Mouse (Mus musculus): Measurements from ENCODE around the gene Zbtb8a. TPM values are rescaled to one million over a fixed set of nuclear protein-coding genes. Genes with fewer than 3 reads are reported as not detected.
A peak's percentile ranks its signal among the peaks of the same experiment; 100 is the strongest.

Zbtb8a gene
- polyA plus RNA-seq, 1 experiment from 2014 or later, result 9.3 TPM

- H3K4me3 ChIP-seq, result no peak overlapping the region
- no peaks in the 10 kb centered on the region for H3K4me1 ChIP-seq
- no peak overlapping the region for H3K27ac ChIP-seq
- 83% methylated on average over 15 of the region's 15 CpGs for WGBS
- peaks cover 49% of the 10 kb centered on the region for H3K36me3 ChIP-seq
- no peaks in the 10 kb centered on the region for H3K9me3 ChIP-seq
- no peaks in the 10 kb centered on the region for H3K27me3 ChIP-seq (ENCODE audit: insufficient read depth, poor library complexity, severe bottlenecking)
- DNase-seq (ENCODE audit: low spot score), result no peak
Observed at GRCm38 (mm10) chr4:129346481-129347154, 31.3 kb downstream of the Zbtb8a start.

GRCm38 (mm10) chr4:129342705-129343104 lies 35.2 kb downstream of the Zbtb8a start:
- Histone ChIP-seq H3K4me3 (no peak overlapping the region), H3K4me1 (peaks cover 1% of the 10 kb centered on the region; the same call in 1 of the 2 replicates), H3K27ac (no peak overlapping the region), H3K36me3 (peaks cover 50% of the 10 kb centered on the region), H3K9me3 (no peaks in the 10 kb centered on the region), H3K27me3 (ENCODE audit: insufficient read depth, poor library complexity, severe bottlenecking) (no peaks in the 10 kb centered on the region)
- WGBS, result 85% methylated on average over 2 of the region's 2 CpGs
- no peak for DNase-seq (ENCODE audit: low spot score)

GRCm38 (mm10) chr4:129341888-129342287 lies 36.0 kb downstream of the Zbtb8a start:
- peaks cover 5% of the 10 kb centered on the region; the same call in 1 of the 2 replicates for H3K4me1 ChIP-seq
- no peak for DNase-seq (ENCODE audit: low spot score)
- no peaks in the 10 kb centered on the region for H3K9me3 ChIP-seq
- no peak overlapping the region for H3K27ac ChIP-seq
- H3K36me3 ChIP-seq, result peaks cover 46% of the 10 kb centered on the region
- no peaks in the 10 kb centered on the region for H3K27me3 ChIP-seq (ENCODE audit: insufficient read depth, poor library complexity, severe bottlenecking)
- WGBS, result 82% methylated on average over 1 of the region's 1 CpGs
- no peak overlapping the region for H3K4me3 ChIP-seq

GRCm38 (mm10) chr4:129339743-129340142 lies 38.2 kb downstream of the Zbtb8a start:
- 75% methylated on average over 3 of the region's 3 CpGs for WGBS
- H3K4me1 ChIP-seq, result peaks cover 5% of the 10 kb centered on the region; the same call in 1 of the 2 replicates
- no peak overlapping the region for H3K27ac ChIP-seq
- no peak overlapping the region for H3K4me3 ChIP-seq
- H3K36me3 ChIP-seq, result peaks cover 31% of the 10 kb centered on the region
- no peaks in the 10 kb centered on the region for H3K27me3 ChIP-seq (ENCODE audit: insufficient read depth, poor library complexity, severe bottlenecking)
- peak; percentile 81 for DNase-seq (ENCODE audit: low spot score)
- no peaks in the 10 kb centered on the region for H3K9me3 ChIP-seq

GRCm38 (mm10) chr4:129336291-129336690 lies 41.6 kb downstream of the Zbtb8a start:
- no peaks in the 10 kb centered on the region for H3K27me3 ChIP-seq (ENCODE audit: insufficient read depth, poor library complexity, severe bottlenecking)
- 51% methylated on average over 14 of the region's 14 CpGs for WGBS
- peaks cover 28% of the 10 kb centered on the region for H3K4me1 ChIP-seq
- peak overlapping the region; percentile 98 for H3K4me3 ChIP-seq
- H3K36me3 ChIP-seq, result peaks cover 28% of the 10 kb centered on the region
- no peaks in the 10 kb centered on the region for H3K9me3 ChIP-seq
- no peak for DNase-seq (ENCODE audit: low spot score)
- peak overlapping the region; percentile 99 for H3K27ac ChIP-seq

- Histone ChIP-seq H3K4me1 (peaks cover 32% of the 10 kb centered on the region), H3K9me3 (no peaks in the 10 kb centered on the region), H3K4me3 (peak within 1 kb of the TSS; percentile 98), H3K36me3 (peaks cover 36% of the 10 kb centered on the region), H3K27ac (peak within 1 kb of the TSS; percentile 99), H3K27me3 (ENCODE audit: insufficient read depth, poor library complexity, severe bottlenecking) (no peaks in the 10 kb centered on the region)
- WGBS, result under 1% methylated on average over 73 of the region's 73 CpGs
- peak; percentile 100 for DNase-seq (ENCODE audit: low spot score)
Observed at GRCm38 (mm10) chr4:129335216-129336074, 42.5 kb downstream of the Zbtb8a start, which contains the start of the genes Rbbp4 and Zbtb8os. Rbbp4 (minus strand) TSS chr4:129335370. Zbtb8os (plus strand) TSS chr4:129335695.

- H3K4me3 ChIP-seq, result peak overlapping the region; percentile 98
- DNase-seq (ENCODE audit: low spot score), result no peak
- H3K9me3 ChIP-seq, result no peaks in the 10 kb centered on the region
- H3K27ac ChIP-seq, result peak overlapping the region; percentile 99
- H3K4me1 ChIP-seq, result peaks cover 32% of the 10 kb centered on the region
- WGBS, result under 1% methylated on average over 62 of the region's 62 CpGs
- H3K27me3 ChIP-seq (ENCODE audit: insufficient read depth, poor library complexity, severe bottlenecking), result no peaks in the 10 kb centered on the region
- peaks cover 36% of the 10 kb centered on the region for H3K36me3 ChIP-seq
Observed at GRCm38 (mm10) chr4:129334677-129335215, 43.2 kb downstream of the Zbtb8a start.

GRCm38 (mm10) chr4:129332846-129333245 lies 45.1 kb downstream of the Zbtb8a start:
- Histone ChIP-seq H3K9me3 (no peaks in the 10 kb centered on the region), H3K27me3 (ENCODE audit: insufficient read depth, poor library complexity, severe bottlenecking) (no peaks in the 10 kb centered on the region), H3K36me3 (peaks cover 53% of the 10 kb centered on the region), H3K4me1 (peaks cover 32% of the 10 kb centered on the region), H3K27ac (no peak overlapping the region), H3K4me3 (peak overlapping the region; percentile 98)
- DNase-seq (ENCODE audit: low spot score), result no peak
- 55% methylated on average over 1 of the region's 1 CpGs for WGBS

- no peak for DNase-seq (ENCODE audit: low spot score)
- H3K9me3 ChIP-seq, result no peaks in the 10 kb centered on the region
- H3K36me3 ChIP-seq, result peaks cover 79% of the 10 kb centered on the region
- no peak overlapping the region for H3K27ac ChIP-seq
- WGBS, result 81% methylated on average over 1 of the region's 1 CpGs
- H3K4me3 ChIP-seq, result no peak overlapping the region
- H3K4me1 ChIP-seq, result 0 out of 2 replicates have a peak, but pooled peaks cover 7% of the 10 kb centered on the region
- no peaks in the 10 kb centered on the region for H3K27me3 ChIP-seq (ENCODE audit: insufficient read depth, poor library complexity, severe bottlenecking)
Observed at GRCm38 (mm10) chr4:129326191-129326590, 51.7 kb downstream of the Zbtb8a start.

- DNase-seq (ENCODE audit: low spot score), result no peak
- Histone ChIP-seq H3K4me1 (0 out of 2 replicates have a peak, but pooled peaks cover 3% of the 10 kb centered on the region), H3K9me3 (no peaks in the 10 kb centered on the region), H3K27ac (no peak overlapping the region), H3K36me3 (peaks cover 84% of the 10 kb centered on the region), H3K4me3 (no peak overlapping the region), H3K27me3 (ENCODE audit: insufficient read depth, poor library complexity, severe bottlenecking) (no peaks in the 10 kb centered on the region)
- WGBS, result 85% methylated on average over 1 of the region's 1 CpGs
Observed at GRCm38 (mm10) chr4:129324756-129325155, 53.2 kb downstream of the Zbtb8a start.

GRCm38 (mm10) chr4:129323491-129323890 lies 54.4 kb downstream of the Zbtb8a start:
- no peaks in the 10 kb centered on the region for H3K27me3 ChIP-seq (ENCODE audit: insufficient read depth, poor library complexity, severe bottlenecking)
- H3K36me3 ChIP-seq, result peaks cover 85% of the 10 kb centered on the region
- 98% methylated on average over 1 of the region's 1 CpGs for WGBS
- no peaks in the 10 kb centered on the region for H3K9me3 ChIP-seq
- DNase-seq (ENCODE audit: low spot score), result no peak
- no peak overlapping the region for H3K4me3 ChIP-seq
- H3K4me1 ChIP-seq, result 0 out of 2 replicates have a peak, but pooled peaks cover 3% of the 10 kb centered on the region
- no peak overlapping the region for H3K27ac ChIP-seq

GRCm38 (mm10) chr4:129322042-129322441 lies 55.9 kb downstream of the Zbtb8a start:
- 95% methylated on average over 5 of the region's 5 CpGs for WGBS
- no peak overlapping the region for H3K4me3 ChIP-seq
- no peaks in the 10 kb centered on the region for H3K27me3 ChIP-seq (ENCODE audit: insufficient read depth, poor library complexity, severe bottlenecking)
- H3K36me3 ChIP-seq, result peaks cover 85% of the 10 kb centered on the region
- H3K4me1 ChIP-seq, result 0 out of 2 replicates have a peak, but pooled peaks cover 3% of the 10 kb centered on the region
- no peak overlapping the region for H3K27ac ChIP-seq
- no peaks in the 10 kb centered on the region for H3K9me3 ChIP-seq
- DNase-seq (ENCODE audit: low spot score), result no peak

GRCm38 (mm10) chr4:129320876-129321275 lies 57.0 kb downstream of the Zbtb8a start:
- Histone ChIP-seq H3K27ac (no peak overlapping the region), H3K9me3 (no peaks in the 10 kb centered on the region), H3K36me3 (peaks cover 84% of the 10 kb centered on the region), H3K27me3 (ENCODE audit: insufficient read depth, poor library complexity, severe bottlenecking) (no peaks in the 10 kb centered on the region), H3K4me3 (no peak overlapping the region), H3K4me1 (no peaks in the 10 kb centered on the region)
- no peak for DNase-seq (ENCODE audit: low spot score)
- 92% methylated on average over 1 of the region's 1 CpGs for WGBS

Data from heart, embryonic 10.5 days (tissue).